Mouse (Mus musculus) heart, adult 2 months (tissue): Measurements from ENCODE around the gene Bpifa5. TPM values are rescaled to one million over a fixed set of nuclear protein-coding genes. Genes with fewer than 3 reads are reported as not detected.

Experiments
- DNase-seq, 2 experiments: peaks; one replicate each; pipeline ENCODE4 v3.0.0; 2021
- H3K27ac ChIP-seq: fragments of 200-600 bp; 2 replicates; pipeline ENCODE4 v1.8.1; 2022
- H3K27me3 ChIP-seq: fragments of 200-500 bp; 2 replicates; pipeline ENCODE4 v1.6.1; 2012; ENCODE audit warnings: mild to moderate bottlenecking, low read length, inconsistent platforms, mixed read lengths; ENCODE audit not compliant: control insufficient read depth, insufficient read depth
- H3K36me3 ChIP-seq: fragments of 200-500 bp; 2 replicates; pipeline ENCODE4 v1.6.1; 2012; ENCODE audit warnings: low read length, inconsistent platforms; ENCODE audit not compliant: control insufficient read depth, insufficient read depth
- H3K4me1 ChIP-seq: fragments of 200-500 bp; 2 replicates; pipeline ENCODE4 v1.6.1; 2011; ENCODE audit warnings: low read length; ENCODE audit not compliant: control insufficient read depth, insufficient read depth
- H3K4me3 ChIP-seq: fragments of 200-600 bp; 2 replicates; pipeline ENCODE4 v1.8.1; 2022
- H3K79me2 ChIP-seq: fragments of 200-500 bp; replicated peaks from 2 replicates; pipeline ENCODE4 v1.6.1; 2012; ENCODE audit warnings: mild to moderate bottlenecking, inconsistent platforms, low read length, moderate library complexity, mixed read lengths; ENCODE audit not compliant: control insufficient read depth, insufficient read depth
- H3K9ac ChIP-seq: fragments of 200-500 bp; 2 replicates; pipeline ENCODE4 v1.6.1; 2012; ENCODE audit warnings: low read depth, mild to moderate bottlenecking, control low read depth, inconsistent platforms, low read length, mixed read lengths
- CTCF ChIP-seq: fragments of 200-600 bp; IDR thresholded peaks from 2 replicates; pipeline ENCODE4 v1.8.1; 2022; ENCODE audit warnings: antibody characterized with exemption, mild to moderate bottlenecking, moderate library complexity
- EP300 ChIP-seq: fragments of 200-500 bp; IDR thresholded peaks from 2 replicates; pipeline ENCODE4 v1.6.1; 2011; ENCODE audit warnings: low read depth, low read length, control low read depth; ENCODE audit not compliant: insufficient read depth
- POLR2A ChIP-seq: fragments of 200-500 bp; IDR thresholded peaks from 2 replicates; pipeline ENCODE4 v1.6.1; 2011; ENCODE audit warnings: mild to moderate bottlenecking, low read depth, low read length, control low read depth; ENCODE audit not compliant: insufficient read depth
- WGBS: fragments of 180-500 bp; shearing (Covaris S2); methylation state at CpG from one replicate; pipeline ENCODE4 v1.1.7; 2018; 5-methylcytosine and 5-hydroxymethylcytosine counted together
- intact Hi-C: fragments of 180-260 bp; cut with DNase I; formaldehyde crosslinking; loops from one replicate; pipeline ENCODE4 v1.15.1; 2025
- polyA plus RNA-seq: library from polyadenylated mRNA; depleted of rRNA; stranded (reverse); fragments of >200 nt; gene quantifications from 2 replicates; pipeline ENCODE4 v1.2.3, GENCODE M21; 2012; rRNA removed
- total RNA-seq, 2 experiments: library from RNA; stranded (reverse); gene quantifications; 2 replicates each; pipeline ENCODE4 v1.2.3; 2021

Bpifa5 gene
- total and polyA plus RNA-seq, 3 experiments: not detected

DNA sequence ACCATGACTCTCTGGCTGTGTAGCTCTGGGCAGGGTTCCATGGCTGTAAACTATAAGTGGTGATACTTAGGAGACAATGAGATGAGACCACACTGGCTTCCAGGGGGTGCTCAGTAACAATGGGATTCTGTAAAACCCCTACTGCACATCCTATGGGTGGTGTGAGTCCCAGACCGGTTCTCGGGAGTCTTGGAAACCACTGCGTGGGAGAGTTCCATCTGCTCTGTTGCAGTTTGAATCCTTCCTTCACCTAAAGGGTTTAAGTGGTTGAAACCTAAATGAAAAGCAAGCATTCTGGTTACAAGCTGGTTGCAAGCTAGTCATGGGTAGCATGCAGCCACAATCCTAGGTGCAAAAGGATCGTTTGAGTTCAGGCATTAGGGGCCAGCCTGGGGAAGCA, 49.5 kb downstream of the Bpifa5 start:
- TF ChIP-seq EP300: no peak
- no peak for TF ChIP-seq CTCF
- no peak for TF ChIP-seq POLR2A
- intact Hi-C loops: no loop called here
- Histone ChIP-seq H3K9ac (no peak overlapping the region), H3K4me3 (no peak overlapping the region), H3K36me3 (no peaks in the 10 kb centered on the region), H3K79me2 (no peaks in the 10 kb centered on the region), H3K27ac (no peak overlapping the region), H3K4me1 (no peaks in the 10 kb centered on the region), H3K27me3 (no peaks in the 10 kb centered on the region)
- DNase-seq: no peak
- 86% methylated on average over 4 of the region's 4 CpGs for WGBS

GRCm38 (mm10) chr2:154215191-154215590, 52.8 kb downstream of the Bpifa5 start:
- Histone ChIP-seq H3K4me3 (no peak overlapping the region), H3K27ac (no peak overlapping the region), H3K4me1 (no peaks in the 10 kb centered on the region), H3K36me3 (no peaks in the 10 kb centered on the region), H3K9ac (no peak overlapping the region), H3K27me3 (no peaks in the 10 kb centered on the region), H3K79me2 (no peaks in the 10 kb centered on the region)
- intact Hi-C loops: loop anchor here (5.0 kb wide), 1 partner anchor 77 kb away; no protein-coding TSS in a partner anchor
- DNase-seq: peak; percentile 49 to 60
- 8% methylated on average over 5 of the region's 5 CpGs for whole genome bisulfite sequencing
- TF ChIP-seq CTCF (peak; percentile 84), EP300 (no peak), POLR2A (no peak)

Other genes starting within 250 kb of the Bpifa5 start
- gene Bpifb3, start 244.4 kb upstream of the Bpifa5 start, total RNA-seq: not detected
- not detected in 2 replicates for gene Bpifb3, start 244.4 kb upstream of the Bpifa5 start, polyA plus RNA-seq
- not detected for gene Bpifb4, start 224.4 kb upstream of the Bpifa5 start, total RNA-seq
- gene Bpifb4, start 224.4 kb upstream of the Bpifa5 start, polyA plus RNA-seq: not detected in 2 replicates
- not detected for gene Bpifa6, start 187.7 kb upstream of the Bpifa5 start, total RNA-seq
- gene Bpifa6, start 187.7 kb upstream of the Bpifa5 start, polyA plus RNA-seq: 0.06 TPM in 1 of 2 replicates, not detected in the other
- gene Bpifa2, start 154.3 kb upstream of the Bpifa5 start, total RNA-seq: not detected
- gene Bpifa2, start 154.3 kb upstream of the Bpifa5 start, polyA plus RNA-seq: not detected in 2 replicates
- not detected for gene Bpifa3, start 32.3 kb upstream of the Bpifa5 start, total RNA-seq
- 0.20 TPM in 1 of 2 replicates, not detected in the other for gene Bpifa3, start 32.3 kb upstream of the Bpifa5 start, polyA plus RNA-seq
- gene Bpifa1, start 19.7 kb upstream of the Bpifa5 start, total RNA-seq: not detected
- gene Bpifa1, start 19.7 kb upstream of the Bpifa5 start, polyA plus RNA-seq: 660 TPM in 1 of 2 replicates, not detected in the other
- under 1 TPM in 1 of 2 experiments, not detected in 1; 0.14 TPM for gene Bpifb1, start 28.2 kb downstream of the Bpifa5 start, total RNA-seq
- 65.7 TPM in 1 of 2 replicates, not detected in the other for gene Bpifb1, start 28.2 kb downstream of the Bpifa5 start, polyA plus RNA-seq
- not detected for gene Bpifb5, start 61.1 kb downstream of the Bpifa5 start, total RNA-seq
- 0.08 TPM in 1 of 2 replicates, not detected in the other for gene Bpifb5, start 61.1 kb downstream of the Bpifa5 start, polyA plus RNA-seq
- not detected for gene Bpifb9a, start 95.2 kb downstream of the Bpifa5 start, total RNA-seq
- not detected in 2 replicates for gene Bpifb9a, start 95.2 kb downstream of the Bpifa5 start, polyA plus RNA-seq
- not detected for gene Bpifb9b, start 144.6 kb downstream of the Bpifa5 start, total RNA-seq
- not detected in 2 replicates for gene Bpifb9b, start 144.6 kb downstream of the Bpifa5 start, polyA plus RNA-seq
- 10 to 100 TPM; 20.1 to 20.2 TPM for gene Cdk5rap1, start 210.4 kb downstream of the Bpifa5 start, total RNA-seq
- gene Cdk5rap1, start 210.4 kb downstream of the Bpifa5 start, polyA plus RNA-seq: 10.5 and 21.1 TPM in 2 replicates
- 10 to 100 TPM; 73.6 to 95.0 TPM for gene Snta1, start 245.5 kb downstream of the Bpifa5 start, total RNA-seq
- gene Snta1, start 245.5 kb downstream of the Bpifa5 start, polyA plus RNA-seq: 64.8 and 66.0 TPM in 2 replicates